Mouse (Mus musculus) kidney, postnatal 25 days (tissue): ENCODE data around the gene Metrnl.

Experiments used
- DNase-seq, 2 experiments: peaks; one replicate each; pipeline ENCODE4 v3.0.0; 2021; ENCODE audit warnings: mixed read lengths in 2 of 2

Gene Metrnl

GRCm38 (mm10) chr11:121686091-121686490 is 15.3 kb upstream of the Metrnl start:
- no peak for DNase-seq

GRCm38 (mm10) chr11:121686674-121687073 is 14.7 kb upstream of the Metrnl start:
- DNase-seq, result peak; percentile 51 to 80

GRCm38 (mm10) chr11:121688024-121688423 is 13.3 kb upstream of the Metrnl start:
- no peak for DNase-seq

GRCm38 (mm10) chr11:121695304-121696064 is 5.9 kb upstream of the Metrnl start:
- no peak for DNase-seq

- DNase-seq, result no peak
These were observed 4.1 kb upstream of the Metrnl start for GRCm38 (mm10) chr11:121697271-121697670.

GRCm38 (mm10) chr11:121698381-121698955 is 2.9 kb upstream of the Metrnl start:
- peak; percentile 40 to 78 for DNase-seq

- DNase-seq, result peak; percentile 95 to 97
These were observed 959 bp downstream of the Metrnl start for GRCm38 (mm10) chr11:121702111-121702894.

GRCm38 (mm10) chr11:121702895-121703618 is 1.7 kb downstream of the Metrnl start:
- peak; percentile 81 to 90 for DNase-seq

- DNase-seq, result peak; percentile 49 to 71
These were observed 2.4 kb downstream of the Metrnl start for GRCm38 (mm10) chr11:121703619-121704215.

- DNase-seq, result no peak
These were observed 5.2 kb downstream of the Metrnl start for GRCm38 (mm10) chr11:121706521-121707005.

GRCm38 (mm10) chr11:121709278-121709677 is 7.9 kb downstream of the Metrnl start:
- no peak for DNase-seq

GRCm38 (mm10) chr11:121710245-121710644 is 8.9 kb downstream of the Metrnl start:
- DNase-seq, result no peak

- DNase-seq, result no peak
These were observed 11.6 kb downstream of the Metrnl start for GRCm38 (mm10) chr11:121712987-121713386.

GRCm38 (mm10) chr11:121713569-121713968 is 12.2 kb downstream of the Metrnl start:
- DNase-seq, result peak in 1 of 2 experiments; percentile 69

GRCm38 (mm10) chr11:121714745-121715485 is 13.6 kb downstream of the Metrnl start:
- DNase-seq, result no peak

- DNase-seq, result no peak
These were observed 16.4 kb downstream of the Metrnl start for GRCm38 (mm10) chr11:121717724-121718123.

GRCm38 (mm10) chr11:121720752-121721151 is 19.4 kb downstream of the Metrnl start:
- DNase-seq, result no peak

- no peak for DNase-seq
These were observed 21.1 kb downstream of the Metrnl start for GRCm38 (mm10) chr11:121722434-121722833.

GRCm38 (mm10) chr11:121726625-121727024 is 25.3 kb downstream of the Metrnl start:
- no peak for DNase-seq

- no peak for DNase-seq
These were observed 32.8 kb downstream of the Metrnl start for GRCm38 (mm10) chr11:121734184-121734583.

GRCm38 (mm10) chr11:121734892-121735291 is 33.5 kb downstream of the Metrnl start:
- no peak for DNase-seq

GRCm38 (mm10) chr11:121738616-121739015 is 37.3 kb downstream of the Metrnl start:
- DNase-seq, result no peak
